Mouse (Mus musculus): Measurements from ENCODE around the gene Ceacam3.
"Not testable (repeated sequence)": the region's sequence is repeated elsewhere in the genome, so short reads cannot be mapped to it uniquely, and the experiment has no call there.

Gene Ceacam3

GRCm38 (mm10) chr7:17149931-17150330 lies at the start of gene Ceacam3:
Gene Ceacam3, plus strand, starts transcription at chr7:17150282.
- DNase-seq (ENCODE audit: low spot score), result no peak

DNA sequence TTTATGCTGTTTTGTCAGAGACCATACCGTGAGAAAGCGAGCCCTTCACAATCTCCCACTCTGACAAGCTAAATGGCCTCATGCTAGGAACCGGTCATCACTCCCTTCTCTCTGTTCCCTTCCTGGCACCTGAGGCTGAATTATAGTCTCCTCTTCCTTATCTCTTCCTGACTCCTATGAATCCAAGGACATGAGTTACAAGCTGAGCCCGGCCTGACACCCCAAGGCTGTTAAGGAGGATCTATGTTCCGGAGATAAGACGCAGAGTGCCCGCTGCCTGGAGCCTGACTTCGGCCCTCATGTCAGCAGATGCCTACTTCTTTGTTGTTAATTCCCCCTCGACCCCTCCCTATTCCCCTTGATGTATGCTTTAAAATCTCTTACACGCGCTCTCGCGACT lies 48.5 kb upstream of the Ceacam3 start:
- not testable (repeated sequence) for DNase-seq (ENCODE audit: low spot score)

GRCm38 (mm10) chr7:17135307-17135706 lies 14.8 kb upstream of the Ceacam3 start:
- DNase-seq (ENCODE audit: low spot score), result no peak

- DNase-seq (ENCODE audit: low spot score), result no peak
Observed at GRCm38 (mm10) chr7:17155634-17156033, 5.6 kb downstream of the Ceacam3 start.

GRCm38 (mm10) chr7:17156885-17157677 lies 7.0 kb downstream of the Ceacam3 start:
- no peak for DNase-seq (ENCODE audit: low spot score)

- DNase-seq (ENCODE audit: low spot score), result no peak
Observed at GRCm38 (mm10) chr7:17159011-17159410, 8.9 kb downstream of the Ceacam3 start.

DNA sequence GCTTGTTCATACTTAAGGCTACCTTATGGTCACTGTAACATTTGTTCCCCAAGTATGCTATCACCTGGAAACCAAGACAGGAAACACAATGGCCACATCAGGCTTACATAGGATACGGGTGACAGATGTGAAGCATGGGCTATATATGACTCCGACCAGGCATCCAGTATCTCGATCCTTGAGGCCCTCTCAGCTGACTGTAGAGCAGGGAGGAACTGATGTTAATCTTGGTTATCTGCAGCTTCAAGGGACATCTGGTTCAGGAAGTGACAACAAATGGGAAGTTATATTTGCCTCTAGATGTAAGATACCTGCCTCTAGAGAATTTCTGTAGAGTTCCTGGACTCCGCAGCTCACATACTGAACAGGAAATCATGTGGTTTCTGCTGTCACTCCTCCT lies 21.7 kb downstream of the Ceacam3 start:
- DNase-seq (ENCODE audit: low spot score), result no peak

DNA sequence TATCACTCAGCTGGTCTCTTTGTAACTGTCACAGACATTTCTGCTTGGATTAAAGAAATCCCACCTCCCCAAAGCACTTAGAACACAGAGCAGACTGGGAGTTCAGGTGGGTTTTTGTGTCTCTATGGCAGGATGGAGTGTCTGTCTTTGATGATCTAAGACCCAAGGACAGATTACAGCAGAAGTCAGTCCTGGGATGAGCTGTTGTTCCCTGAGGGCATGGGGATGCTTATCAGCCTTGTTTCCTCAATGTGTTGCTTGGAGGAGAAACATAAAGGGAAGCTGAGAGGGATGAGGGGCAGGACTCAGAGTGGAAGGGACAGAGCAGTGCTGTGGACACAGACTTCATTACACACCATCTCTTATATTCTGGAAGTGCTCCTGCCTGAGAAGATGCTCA lies 53.1 kb downstream of the Ceacam3 start, which contains the start of gene Psg29:
Psg29 (plus strand) TSS at position 301 of the 400 bp plus-strand sequence.
- DNase-seq (ENCODE audit: low spot score), result no peak

- no peak for DNase-seq (ENCODE audit: low spot score)
Observed at GRCm38 (mm10) chr7:17205530-17206184, 55.6 kb downstream of the Ceacam3 start.
